Mouse (Mus musculus): Measurements from ENCODE around the gene Traf2. TPM values are rescaled to one million over a fixed set of nuclear protein-coding genes. Genes with fewer than 3 reads are reported as not detected.

The Traf2 gene
- polyA plus RNA-seq, 1 experiment from 2014 or later, result 59.1 TPM

- peak; percentile 93 for DNase-seq (ENCODE audit: low spot score)
Measured at GRCm38 (mm10) chr2:25549021-25549991, 2.6 kb upstream of the Traf2 start.

GRCm38 (mm10) chr2:25545996-25546810, 537 bp downstream of the Traf2 start:
- no peak for DNase-seq (ENCODE audit: low spot score)

GRCm38 (mm10) chr2:25541644-25542367, 4.9 kb downstream of the Traf2 start:
- DNase-seq (ENCODE audit: low spot score), result no peak

- no peak for DNase-seq (ENCODE audit: low spot score)
Measured at GRCm38 (mm10) chr2:25540541-25540948, 6.2 kb downstream of the Traf2 start.

GRCm38 (mm10) chr2:25536531-25536930, 10.2 kb downstream of the Traf2 start:
- DNase-seq (ENCODE audit: low spot score), result no peak

- no peak for DNase-seq (ENCODE audit: low spot score)
Measured at GRCm38 (mm10) chr2:25534866-25535182, 11.9 kb downstream of the Traf2 start.

GRCm38 (mm10) chr2:25534178-25534865, 12.4 kb downstream of the Traf2 start:
- no peak for DNase-seq (ENCODE audit: low spot score)

- no peak for DNase-seq (ENCODE audit: low spot score)
Measured at GRCm38 (mm10) chr2:25533707-25534106, 13.0 kb downstream of the Traf2 start.

GRCm38 (mm10) chr2:25526510-25527302, 20.0 kb downstream of the Traf2 start:
- no peak for DNase-seq (ENCODE audit: low spot score)

GRCm38 (mm10) chr2:25509912-25510311, 36.8 kb downstream of the Traf2 start:
- no peak for DNase-seq (ENCODE audit: low spot score)

GRCm38 (mm10) chr2:25506964-25507363, 39.8 kb downstream of the Traf2 start:
- peak; percentile 79 for DNase-seq (ENCODE audit: low spot score)

- DNase-seq (ENCODE audit: low spot score), result no peak
Measured at GRCm38 (mm10) chr2:25505860-25506259, 40.9 kb downstream of the Traf2 start.

GRCm38 (mm10) chr2:25505000-25505399, 41.7 kb downstream of the Traf2 start:
- DNase-seq (ENCODE audit: low spot score), result no peak

GRCm38 (mm10) chr2:25504538-25504937, 42.2 kb downstream of the Traf2 start:
- no peak for DNase-seq (ENCODE audit: low spot score)

- no peak for DNase-seq (ENCODE audit: low spot score)
Measured at GRCm38 (mm10) chr2:25502726-25503125, 44.0 kb downstream of the Traf2 start.

- no peak for DNase-seq (ENCODE audit: low spot score)
Measured at GRCm38 (mm10) chr2:25501593-25502486, 44.9 kb downstream of the Traf2 start, which contains the start of gene C8g. Gene C8g, minus strand, starts transcription at chr2:25501719.

GRCm38 (mm10) chr2:25500576-25501405, 45.9 kb downstream of the Traf2 start, which contains the start of gene Fbxw5:
Gene Fbxw5, plus strand, starts transcription at chr2:25500750.
- DNase-seq (ENCODE audit: low spot score), result peak; percentile 95

- no peak for DNase-seq (ENCODE audit: low spot score)
Measured at GRCm38 (mm10) chr2:25500071-25500575, 46.6 kb downstream of the Traf2 start.

Measured in thymus, postnatal 0 days (tissue).